In the genomic region with DNA sequence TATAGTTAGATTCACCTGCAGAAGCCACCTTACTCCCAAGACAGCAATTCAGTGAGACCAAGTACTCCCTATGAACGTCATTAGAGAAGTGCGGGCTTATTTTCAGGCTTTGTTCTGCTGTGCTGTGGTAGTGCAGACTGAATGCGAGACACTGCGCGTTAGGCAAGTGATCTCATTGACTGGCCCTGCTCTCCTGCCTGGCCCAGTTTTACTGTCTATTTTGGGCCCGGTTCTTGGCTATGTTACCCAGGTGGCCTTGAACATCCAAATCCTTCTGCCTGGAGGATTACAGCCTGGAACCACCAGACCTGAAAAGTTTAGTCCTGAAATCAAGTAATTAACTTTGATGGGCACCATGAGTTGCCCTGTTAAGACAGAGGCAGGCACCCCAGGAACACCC, we compare ENCODE assay signal across 20 mouse cellular contexts. TPM values are rescaled to one million over a fixed set of nuclear protein-coding genes. Genes with fewer than 3 reads are reported as not detected.
DNase-seq lines count a peak whose midpoint lies in the region; ATAC-seq and TF ChIP-seq lines count a peak whose summit lies in the region.
"Had no signal": no experiment of that assay in that cellular context is flagged by ENCODE, and none has a peak within 500 bp of the region (broad histone marks: within the 10 kb centered on the region; RNA-seq: fewer than 3 reads in every experiment).

No protein-coding gene starts in this region.

- peak; percentile 49; the same call in 1 of the 2 replicates for ATAC-seq in cerebellum, adult (ENCODE audit: insufficient number of reproducible peaks, low FRiP score, low TSS enrichment)
- ATAC-seq in midbrain, embryonic 11.5 days (ENCODE audit: low FRiP score) = no peak
- ATAC-seq in midbrain, embryonic 16.5 days = no peak
- ATAC-seq: activated CD4-positive, CD25-positive, alpha-beta regulatory T cell, adult 4 months; inflammation-experienced regulatory T-cells, adult 6 months; lung, postnatal 0 days had no signal

- no peak overlapping the region for H3K4me2 ChIP-seq in midbrain, embryonic 11.5 days
- H3K4me2 ChIP-seq in midbrain, embryonic 16.5 days (ENCODE audit: low read length) = no peak overlapping the region
- H3K4me2 ChIP-seq: hindbrain, embryonic 13.5 days; midbrain, embryonic 12.5 days; neural tube, embryonic 13.5 days had no signal

- H3K27ac ChIP-seq in gastrocnemius, adult 2 months = peak overlapping the region; percentile 81
- H3K27ac ChIP-seq in midbrain, embryonic 11.5 days (ENCODE audit: low read depth, low read length) = no peak overlapping the region
- H3K27ac ChIP-seq in midbrain, embryonic 16.5 days (ENCODE audit: low read length) = no peak overlapping the region
- H3K27ac ChIP-seq: forebrain, embryonic 10.5 days; hindbrain, embryonic 13.5 days; layer of hippocampus, adult 2 months; midbrain, embryonic 12.5 days; neural tube, embryonic 13.5 days had no signal

- H3K4me3 ChIP-seq in gastrocnemius, adult 2 months = peak overlapping the region; percentile 41
- no peak overlapping the region for H3K4me3 ChIP-seq in midbrain, embryonic 11.5 days (ENCODE audit: low read depth, low read length)
- H3K4me3 ChIP-seq in midbrain, embryonic 16.5 days (ENCODE audit: low read depth, low read length) = no peak overlapping the region
- H3K4me3 ChIP-seq: forebrain, embryonic 10.5 days; hindbrain, embryonic 13.5 days; layer of hippocampus, adult 2 months; midbrain, embryonic 12.5 days; neural tube, embryonic 13.5 days had no signal

- no peaks in the 10 kb centered on the region for H3K4me1 ChIP-seq in midbrain, embryonic 11.5 days (ENCODE audit: control insufficient read depth, insufficient read depth, low read length)
- H3K4me1 ChIP-seq in midbrain, embryonic 16.5 days (ENCODE audit: control insufficient read depth, insufficient read depth, low read length) = no peaks in the 10 kb centered on the region
- H3K4me1 ChIP-seq: forebrain, embryonic 10.5 days; hindbrain, embryonic 13.5 days; midbrain, embryonic 12.5 days; neural tube, embryonic 13.5 days had no signal

- TF ChIP-seq CTCF in gastrocnemius, adult 2 months (IDR thresholded peaks at IDR 0.05) = no peak

- no peaks in the 10 kb centered on the region for H3K27me3 ChIP-seq in midbrain, embryonic 11.5 days (ENCODE audit: control insufficient read depth, insufficient read depth, low read length)
- no peaks in the 10 kb centered on the region for H3K27me3 ChIP-seq in midbrain, embryonic 16.5 days (ENCODE audit: control insufficient read depth, insufficient read depth, low read depth, low read length)
- H3K27me3 ChIP-seq: hindbrain, embryonic 13.5 days; midbrain, embryonic 12.5 days; neural tube, embryonic 13.5 days had no signal

- 94% methylated on average over 6 of the region's 6 CpGs for WGBS in midbrain, embryonic 11.5 days
- 91% methylated on average over 6 of the region's 6 CpGs for WGBS in midbrain, embryonic 16.5 days

- intact Hi-C loops in gastrocnemius, adult 2 months (cut with DNase I) = no loop called here

- no peak for DNase-seq in cerebellum, adult 8-10 months
- DNase-seq in gastrocnemius, adult 2 months = peak; percentile 76
- no peak for DNase-seq in gastrocnemius, postnatal 10 days
- peak; percentile 21 for DNase-seq in midbrain, embryonic 11.5 days (ENCODE audit: low spot score, missing footprints)
- no peak for DNase-seq in urinary bladder, postnatal 10 days (ENCODE audit: low spot score)
- DNase-seq: cerebellum, postnatal 14 days; kidney, adult 2 months; kidney, postnatal 14 days; thymus, postnatal 25 days had no signal

- H3K36me3 ChIP-seq in midbrain, embryonic 11.5 days (ENCODE audit: control insufficient read depth, insufficient read depth, low read length) = peaks cover 2% of the 10 kb centered on the region; the same call in 1 of the 2 replicates
- H3K36me3 ChIP-seq in midbrain, embryonic 16.5 days (ENCODE audit: control insufficient read depth, insufficient read depth, low read length) = peaks cover 26% of the 10 kb centered on the region

- H3K9me3 ChIP-seq in midbrain, embryonic 11.5 days (ENCODE audit: control insufficient read depth, low read length) = no peaks in the 10 kb centered on the region
- H3K9me3 ChIP-seq in midbrain, embryonic 16.5 days (replicated peaks; ENCODE audit: control insufficient read depth, low read length, poor library complexity, severe bottlenecking) = no peaks in the 10 kb centered on the region
- H3K9me3 ChIP-seq: forebrain, embryonic 10.5 days; G1E; hindbrain, embryonic 13.5 days; midbrain, embryonic 12.5 days; neural tube, embryonic 13.5 days had no signal

- no peak overlapping the region for H3K9ac ChIP-seq in midbrain, embryonic 11.5 days (ENCODE audit: low read length)
- H3K9ac ChIP-seq in midbrain, embryonic 16.5 days (ENCODE audit: low read depth, low read length) = no peak overlapping the region
- H3K9ac ChIP-seq: hindbrain, embryonic 13.5 days; midbrain, embryonic 12.5 days; neural tube, embryonic 13.5 days had no signal

RNA-seq across cellular contexts. Expression of gene Nt5c3, which starts 35.2 kb away (rescaled TPM):
- total RNA-seq in gastrocnemius, adult 2 months (2021) = 10 to 100 TPM; 45.0 to 52.5 TPM
- 10 to 100 TPM; 50.8 to 60.3 TPM for total RNA-seq in gastrocnemius, postnatal 10 days (2021)
- 91.1 and 103 TPM in 2 replicates for polyA plus RNA-seq in midbrain, embryonic 11.5 days (2014; fragmentation: Nextera tagmentation; extraction: Ambion mirVana)
- polyA plus RNA-seq in midbrain, embryonic 16.5 days (2015; fragmentation: Nextera tagmentation; extraction: Ambion mirVana) = 181 and 186 TPM in 2 replicates

RNA-seq across cellular contexts. Expression of gene Vmn1r4, which starts 35.3 kb away (rescaled TPM):
- total RNA-seq in gastrocnemius, adult 2 months (2021) = not detected
- total RNA-seq in gastrocnemius, postnatal 10 days (2021) = under 1 TPM; 0.20 to 0.23 TPM
- 0.51 and 0.61 TPM in 2 replicates for polyA plus RNA-seq in midbrain, embryonic 11.5 days (2014; fragmentation: Nextera tagmentation; extraction: Ambion mirVana)
- polyA plus RNA-seq in midbrain, embryonic 16.5 days (2015; fragmentation: Nextera tagmentation; extraction: Ambion mirVana) = 0.76 and 0.92 TPM in 2 replicates
- polyA plus RNA-seq: activated CD4-positive, CD25-positive, alpha-beta regulatory T cell, adult 4 months; G1E; inflammation-experienced regulatory T-cells, adult 6 months had no signal

RNA-seq across cellular contexts. Expression of gene Fkbp9, which starts 56.7 kb away (rescaled TPM):
- total RNA-seq in gastrocnemius, adult 2 months (2021) = 10 to 100 TPM; 48.9 to 60.2 TPM
- 100 to 1,000 TPM; 120 to 138 TPM for total RNA-seq in gastrocnemius, postnatal 10 days (2021)
- polyA plus RNA-seq in midbrain, embryonic 11.5 days (2014; fragmentation: Nextera tagmentation; extraction: Ambion mirVana) = 55.3 and 57.4 TPM in 2 replicates
- 27.7 and 30.8 TPM in 2 replicates for polyA plus RNA-seq in midbrain, embryonic 16.5 days (2015; fragmentation: Nextera tagmentation; extraction: Ambion mirVana)
- polyA plus RNA-seq: activated CD4-positive, CD25-positive, alpha-beta regulatory T cell, adult 4 months; G1E; inflammation-experienced regulatory T-cells, adult 6 months had no signal

Comparison
In these comparisons a context has a peak if more than half of its experiments do, and no peak if none do; other contexts are left out.
1. DNase-seq: peak in gastrocnemius, adult 2 months (single experiment) and midbrain, embryonic 11.5 days (single experiment); none in cerebellum, adult 8-10 months (single experiment), gastrocnemius, postnatal 10 days (single experiment) and urinary bladder, postnatal 10 days (single experiment).